Mouse (Mus musculus) T-helper 17 cell (primary cell): ENCODE results near the gene Tnk1.

Experiments
- in situ Hi-C, 2 experiments: fragments of 300-600 bp; cut with MboI, MseI; formaldehyde crosslinking; loops; 1 replicate in 1 of 2; 2 replicates in 1 of 2; pipeline ENCODE4 v1.15.1; 2025; ENCODE audit warnings: high pct_unique_total_duplicates in 2 of 2

Gene Tnk1

DNA sequence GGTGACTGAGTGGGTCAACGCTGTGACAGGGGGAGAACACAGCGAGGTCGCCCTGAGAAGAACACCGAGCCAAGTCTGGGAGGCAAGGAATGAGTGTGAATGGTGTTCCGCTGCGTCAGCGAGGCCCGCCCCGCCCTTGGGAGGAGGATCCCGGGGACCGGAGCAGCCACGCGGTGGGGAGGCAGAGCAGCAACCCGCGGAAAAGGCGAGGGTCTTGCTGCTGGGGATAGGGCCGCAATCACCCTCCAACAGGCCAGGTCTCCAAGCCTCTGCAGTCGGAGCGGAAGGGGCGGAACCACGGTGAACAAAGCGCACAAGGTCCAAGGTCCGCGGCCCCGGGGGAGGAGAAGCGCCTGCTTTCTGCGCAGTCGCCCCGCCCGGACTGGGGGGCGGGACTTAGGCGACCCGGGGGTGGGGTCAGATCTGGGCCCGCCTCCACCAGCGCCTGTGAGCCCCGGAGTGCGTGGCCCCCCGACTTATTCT lies 12.3 kb downstream of the Tnk1 start, which contains the start of gene Plscr3:
TSS of gene Plscr3 (plus strand) at position 179 of the 483 bp plus-strand sequence.
- in situ Hi-C loops = no loop called here

DNA sequence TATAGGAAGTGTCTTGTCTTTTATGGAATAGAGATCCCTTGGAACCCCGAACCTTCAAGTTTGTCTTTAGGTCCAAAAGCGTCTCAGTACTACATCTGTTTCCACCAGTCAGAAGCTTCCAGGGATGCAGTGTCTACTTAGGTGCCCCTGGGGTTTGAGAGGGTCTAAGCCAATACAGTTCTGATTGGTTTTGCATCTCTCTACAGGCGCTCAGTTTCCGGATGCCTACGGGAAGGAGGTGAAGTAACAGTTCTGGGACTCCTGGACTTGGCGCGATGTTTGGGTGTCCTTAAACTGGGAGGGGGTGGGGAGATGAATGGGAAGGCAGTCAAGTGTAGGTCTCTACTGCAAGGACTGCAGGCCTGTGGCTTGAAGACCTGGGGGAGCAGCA lies 19.8 kb downstream of the Tnk1 start:
- in situ Hi-C loops = loop anchor here in 1 of 2 experiments (5.0 kb wide), 1 partner anchor 81 kb away; the partner anchor contains the start of gene Polr2a

DNA sequence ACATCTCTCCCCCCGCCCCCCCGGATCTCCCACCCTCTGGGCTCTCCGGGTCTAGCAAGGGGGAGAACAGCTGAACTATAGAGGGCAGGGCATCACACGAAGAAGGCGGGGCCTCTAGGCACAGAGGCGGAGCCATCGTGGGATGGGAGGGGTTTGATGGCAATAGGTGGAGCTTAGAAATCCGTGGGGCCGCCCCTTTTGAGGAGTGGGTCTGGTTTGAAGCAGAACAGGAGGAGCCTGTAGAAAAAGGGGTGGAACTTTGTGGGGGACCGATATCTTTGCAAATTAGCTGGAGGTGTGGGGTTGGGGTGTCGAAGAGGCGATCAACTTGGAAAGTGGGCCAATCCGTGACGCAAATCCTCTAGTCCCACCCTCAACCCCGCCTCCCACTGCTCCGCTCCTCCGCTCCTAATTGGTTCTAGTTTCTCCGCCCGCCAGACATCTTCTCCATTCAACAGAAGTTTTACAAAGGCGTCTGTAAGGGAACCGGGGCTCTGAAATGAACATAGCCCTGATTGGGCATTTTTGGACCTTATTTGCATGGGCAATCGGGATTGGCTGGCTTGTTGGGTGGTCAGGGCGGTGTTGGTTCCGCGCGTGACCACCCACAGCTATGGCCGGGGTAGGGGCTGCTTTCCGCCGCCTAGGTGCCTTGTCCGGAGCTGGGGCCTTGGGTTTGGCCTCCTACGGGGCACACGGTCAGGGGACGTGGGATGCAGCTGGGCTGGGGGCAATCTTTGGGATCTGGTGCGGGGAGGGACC lies 20.4 kb downstream of the Tnk1 start, which contains the start of gene Tmem256:
TSS of gene Tmem256 (plus strand) at position 563 of the 762 bp plus-strand sequence.
- in situ Hi-C loops = loop anchor here in 1 of 2 experiments (5.0 kb wide), 1 partner anchor 81 kb away; the partner anchor contains the start of gene Polr2a

DNA sequence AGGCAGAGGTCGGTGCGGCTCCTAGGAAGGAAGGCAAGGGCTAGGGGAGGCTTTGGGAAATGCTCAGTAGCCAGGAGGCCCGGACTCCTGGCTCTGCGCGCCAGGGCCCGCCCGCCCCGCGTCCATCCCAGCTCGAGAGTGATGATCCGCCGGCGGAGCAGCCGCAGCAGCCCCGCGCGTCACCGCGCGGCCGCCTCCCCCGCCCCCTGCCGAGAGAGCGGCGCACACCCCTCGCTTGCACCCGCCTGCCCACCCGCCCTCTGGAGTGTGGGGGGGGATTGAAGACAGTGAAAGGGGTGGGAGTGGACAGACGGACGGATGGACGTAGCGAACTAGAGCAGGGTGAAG lies 21.0 kb downstream of the Tnk1 start, which contains the start of gene Nlgn2:
TSS of gene Nlgn2 (minus strand) at position 181 of the 348 bp plus-strand sequence.
- in situ Hi-C loops = loop anchor here in 1 of 2 experiments (5.0 kb wide), 1 partner anchor 80 kb away; the partner anchor contains the start of gene Polr2a

DNA sequence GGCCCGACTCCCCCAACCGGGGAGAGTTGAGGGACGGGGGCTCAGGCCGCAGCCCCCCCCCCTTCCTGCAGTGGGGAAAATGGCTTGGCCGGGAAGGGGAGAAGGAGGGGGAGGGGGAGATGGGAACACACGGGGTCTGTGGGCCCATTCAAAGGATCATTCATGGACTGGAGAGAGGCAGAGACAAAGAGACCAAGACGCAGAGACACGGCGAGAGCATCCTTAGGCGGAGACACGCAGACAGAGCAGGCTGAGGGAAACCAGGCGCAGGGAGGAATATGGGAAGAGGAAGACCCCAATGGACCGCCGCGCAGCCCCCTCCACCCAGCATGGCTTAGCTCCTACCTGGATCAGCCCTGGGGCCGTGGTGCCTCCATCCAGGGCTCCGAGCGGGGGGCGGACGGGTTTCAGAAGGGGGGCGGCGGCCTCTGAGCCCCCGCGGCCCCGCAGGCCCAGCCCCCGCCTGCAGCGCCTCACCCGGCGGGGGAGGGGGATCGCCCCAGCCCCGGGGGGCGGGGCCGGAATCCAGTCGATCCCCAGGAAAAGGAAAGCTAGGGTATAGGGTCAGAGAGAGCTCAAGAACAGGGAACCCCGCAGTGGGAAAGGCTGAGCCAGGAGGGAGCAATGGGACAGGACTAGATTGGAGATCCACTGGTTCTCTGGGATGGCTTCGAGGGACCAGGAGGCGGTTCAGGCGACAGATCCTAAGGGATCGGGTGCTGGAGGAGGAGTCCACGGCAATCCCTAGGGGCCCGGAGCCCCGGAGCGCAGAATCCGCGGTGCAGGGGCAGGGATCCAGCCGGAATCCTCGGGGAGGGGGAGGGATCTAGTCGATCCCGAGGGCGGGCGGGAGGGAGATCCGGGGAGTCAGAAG lies 21.6 kb downstream of the Tnk1 start:
- in situ Hi-C loops = loop anchor here in 1 of 2 experiments (5.0 kb wide), 1 partner anchor 80 kb away; the partner anchor contains the start of gene Polr2a

DNA sequence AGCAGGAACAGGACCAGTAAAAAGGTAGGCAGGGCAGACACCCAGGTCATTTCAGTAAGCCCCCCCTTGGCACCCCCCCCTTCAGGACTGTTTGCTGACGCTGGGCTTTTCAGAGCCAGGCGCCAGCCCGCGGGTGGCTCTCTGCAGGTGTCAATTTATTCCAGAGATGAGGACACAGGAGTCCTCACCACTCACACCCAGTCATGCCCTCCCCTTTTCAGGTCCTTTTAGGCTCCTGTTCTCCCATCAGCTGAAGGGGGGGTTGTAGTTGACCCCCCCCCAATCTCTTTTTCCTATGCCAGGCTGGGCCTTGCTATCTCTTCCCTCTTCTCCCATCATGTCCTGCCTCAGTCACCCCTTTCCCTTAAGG lies 22.6 kb downstream of the Tnk1 start:
- in situ Hi-C loops = loop anchor here in 1 of 2 experiments (5.0 kb wide), 1 partner anchor 79 kb away; the partner anchor contains the start of gene Polr2a

DNA sequence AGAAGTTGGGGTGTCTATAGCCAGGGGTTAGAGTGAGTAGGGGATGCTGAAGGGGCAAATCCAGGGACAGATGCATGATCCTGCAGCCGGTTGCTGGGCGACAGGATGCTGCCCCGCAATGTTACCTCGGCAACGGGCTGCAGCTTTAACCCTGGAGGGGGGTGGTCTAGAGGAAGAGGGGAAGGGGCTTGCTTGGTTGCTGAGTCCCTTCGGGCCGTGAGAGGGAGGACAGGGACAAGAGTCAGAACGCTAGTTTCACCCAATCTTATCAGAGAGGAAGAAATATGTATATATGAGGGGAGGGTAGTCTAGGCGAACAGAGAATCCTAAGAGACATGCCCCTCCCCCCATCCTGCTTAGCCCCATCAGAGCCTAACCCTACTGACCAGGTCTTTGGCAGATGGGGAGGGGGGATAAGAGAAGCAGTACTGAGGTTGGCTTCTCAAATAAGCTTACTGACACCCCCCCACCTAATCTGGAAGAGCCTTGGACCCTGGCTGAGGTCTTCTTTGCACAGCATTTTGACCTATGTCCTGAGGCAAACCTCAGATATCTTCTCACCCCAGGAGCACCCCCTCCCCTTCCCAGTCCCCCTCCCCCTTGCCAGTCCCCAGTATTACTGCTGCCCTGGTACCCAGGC lies 23.1 kb downstream of the Tnk1 start:
- in situ Hi-C loops = loop anchor here in 1 of 2 experiments (5.0 kb wide), 1 partner anchor 78 kb away; the partner anchor contains the start of gene Polr2a

DNA sequence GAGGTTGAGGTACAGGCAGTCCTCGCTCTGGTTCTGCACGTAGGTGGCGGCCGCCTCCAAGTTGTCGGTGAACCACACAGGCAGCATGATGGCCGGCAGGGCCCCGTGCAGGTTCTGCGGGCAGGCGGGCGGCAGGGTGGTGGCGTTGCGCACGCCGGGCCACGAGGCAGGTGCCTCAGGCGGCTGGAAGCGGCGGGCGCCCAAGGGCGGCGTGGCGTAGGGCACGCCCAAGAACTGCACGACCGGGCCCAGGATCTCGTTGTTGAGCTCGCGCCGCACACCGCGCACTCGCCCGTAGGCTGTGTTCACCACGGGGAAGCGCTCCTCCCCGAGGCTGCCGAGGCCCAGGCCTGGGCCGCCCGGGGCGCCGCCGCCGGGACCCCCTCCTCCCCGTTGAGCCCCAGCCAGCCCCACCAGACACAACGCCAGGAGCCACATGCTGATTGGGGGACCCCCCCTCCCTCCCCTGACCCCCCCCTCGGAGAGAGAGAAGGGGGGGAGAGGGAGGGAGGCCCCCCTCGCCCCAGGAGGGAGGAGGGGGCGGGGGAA lies 24.5 kb downstream of the Tnk1 start:
- in situ Hi-C loops = no loop called here

DNA sequence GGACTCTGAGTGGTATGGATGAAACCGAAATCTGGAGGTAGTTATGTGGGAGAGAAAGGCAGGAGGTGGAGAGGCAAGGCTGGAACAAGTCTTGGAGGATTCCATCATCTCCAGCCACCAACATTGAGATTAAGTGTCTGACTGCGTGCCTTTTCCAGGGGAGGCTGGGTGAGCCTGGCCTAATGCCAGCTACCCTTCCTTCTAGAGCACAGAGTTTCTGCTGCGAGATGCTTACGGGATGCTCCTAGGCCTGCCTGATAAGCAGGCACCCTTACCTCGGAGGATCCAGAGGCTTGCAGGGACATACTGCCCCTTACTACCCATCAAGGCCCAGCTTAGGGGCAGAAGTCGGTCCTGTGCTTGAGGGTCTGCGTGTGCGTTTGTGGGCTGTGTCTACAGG lies 25.0 kb downstream of the Tnk1 start:
- in situ Hi-C loops = no loop called here

DNA sequence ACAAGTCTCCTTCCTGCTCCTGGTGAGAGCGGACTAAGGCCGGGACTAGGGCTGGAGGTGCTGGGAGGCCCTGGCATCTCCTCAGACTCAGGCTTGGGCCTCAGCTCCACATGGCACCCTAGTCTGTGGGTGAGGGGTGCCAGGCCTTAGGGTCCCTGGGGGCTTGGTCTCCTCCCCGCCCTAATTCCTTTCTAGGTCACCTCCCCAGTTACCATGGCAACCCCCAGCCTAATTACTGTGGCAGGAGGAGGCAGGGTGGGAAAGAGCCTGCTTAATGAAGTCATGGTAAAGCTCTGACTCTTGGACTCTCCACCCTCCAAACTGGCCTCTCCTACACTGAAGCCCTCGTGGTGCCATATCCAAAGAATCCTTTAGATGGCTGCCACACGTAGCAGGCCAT lies 29.7 kb downstream of the Tnk1 start:
- in situ Hi-C loops = no loop called here

DNA sequence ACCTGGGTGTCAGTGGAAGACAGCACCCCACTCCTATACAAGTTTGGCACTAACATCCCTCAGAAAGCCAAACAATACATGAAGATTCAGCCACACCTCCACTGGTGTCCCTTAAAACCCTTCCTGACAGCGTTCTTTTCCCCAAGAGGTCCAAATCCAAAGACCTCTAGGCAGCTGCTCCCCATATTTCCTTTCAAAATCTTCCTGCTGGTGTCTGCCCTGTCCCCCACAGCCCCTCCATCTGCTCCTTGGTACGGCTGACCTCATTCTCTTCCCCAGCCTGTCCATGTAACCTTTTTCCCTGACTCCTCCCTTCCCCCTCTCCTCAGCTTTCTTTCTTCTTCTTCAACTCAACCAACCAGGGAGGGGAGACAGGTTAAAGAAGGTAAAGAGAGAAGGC lies 35.1 kb downstream of the Tnk1 start:
- in situ Hi-C loops = no loop called here

DNA sequence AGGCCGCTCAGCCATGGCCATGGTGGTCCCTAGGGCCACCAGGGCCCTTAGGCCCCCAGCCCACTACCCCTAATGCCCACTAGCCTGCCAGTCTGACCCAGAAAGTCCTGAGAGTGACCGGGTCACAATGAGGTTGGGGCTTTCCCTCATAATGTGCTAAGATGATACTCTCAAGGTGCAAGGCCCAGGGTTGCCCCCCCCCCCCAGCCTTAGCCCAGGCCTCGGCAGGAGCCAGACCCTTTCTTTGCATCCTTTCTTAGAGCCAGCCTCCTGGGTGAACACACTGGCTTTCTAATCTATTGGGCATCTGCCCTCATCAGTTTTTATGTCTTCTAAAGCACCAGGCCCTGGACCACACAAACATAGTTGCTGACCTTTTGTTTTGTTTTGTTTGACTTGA lies 36.5 kb downstream of the Tnk1 start, which contains the start of gene Spem1:
TSS of gene Spem1 (minus strand) at position 101 of the 400 bp plus-strand sequence.
- in situ Hi-C loops = no loop called here

DNA sequence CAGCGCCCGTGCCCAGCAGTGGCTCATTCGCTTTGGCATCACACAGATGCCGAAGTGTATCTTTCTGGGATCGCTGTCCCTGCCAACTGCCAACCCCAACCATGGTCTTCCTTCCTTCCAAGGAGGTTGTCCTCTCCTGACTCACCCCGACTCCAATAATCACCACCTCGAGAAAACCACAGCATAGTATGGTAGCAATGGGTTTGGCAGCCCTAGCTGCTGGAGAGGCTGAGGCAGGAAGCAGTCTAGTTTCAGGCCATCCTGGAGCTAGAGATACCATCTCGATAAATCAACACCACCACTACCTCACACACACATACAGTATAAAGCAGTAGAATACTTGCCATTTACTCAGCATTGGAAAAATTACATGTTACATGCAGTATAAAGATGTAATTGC lies 39.7 kb downstream of the Tnk1 start:
- in situ Hi-C loops = no loop called here

DNA sequence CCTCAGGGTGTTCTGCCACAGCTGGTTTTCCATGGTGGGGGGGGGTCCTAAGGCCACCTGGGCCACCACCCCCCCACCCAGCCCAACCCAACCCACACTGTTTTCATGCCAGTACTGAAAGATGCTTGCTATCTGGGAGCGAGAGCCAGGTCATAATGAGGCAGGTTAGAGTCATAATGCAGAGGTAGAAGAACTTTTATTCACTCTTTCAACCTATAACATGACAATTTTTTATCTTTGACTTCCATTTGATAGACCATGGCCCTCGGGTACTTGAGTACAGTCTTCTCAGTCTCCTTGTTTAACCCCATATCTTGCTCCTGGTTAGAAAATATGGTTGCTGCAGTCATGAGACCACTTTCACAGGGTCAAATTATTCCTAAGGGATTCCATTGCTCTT lies 40.2 kb downstream of the Tnk1 start, which contains the start of gene Spem2:
TSS of gene Spem2 (minus strand) at position 101 of the 400 bp plus-strand sequence.
- in situ Hi-C loops = no loop called here

DNA sequence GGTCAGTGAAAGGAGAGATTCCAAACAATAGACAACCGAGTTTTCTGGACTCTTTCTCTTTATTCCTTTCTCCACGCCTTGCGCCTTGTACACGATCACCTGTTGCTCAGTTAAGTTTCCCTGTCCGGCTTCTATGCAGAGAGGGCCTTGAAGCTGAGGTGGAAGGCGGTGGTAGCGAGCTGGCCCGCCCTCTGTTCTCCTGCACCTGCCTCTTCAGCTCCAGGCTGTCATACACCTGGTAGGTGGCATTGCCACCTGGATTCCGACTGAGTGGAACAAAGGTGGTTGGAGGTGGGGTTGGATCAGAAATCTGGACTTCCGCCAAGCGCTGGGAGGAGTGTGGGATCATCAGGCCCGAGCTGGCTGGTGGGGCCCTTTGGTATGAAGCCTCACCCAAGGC lies 42.0 kb downstream of the Tnk1 start:
- in situ Hi-C loops = no loop called here

DNA sequence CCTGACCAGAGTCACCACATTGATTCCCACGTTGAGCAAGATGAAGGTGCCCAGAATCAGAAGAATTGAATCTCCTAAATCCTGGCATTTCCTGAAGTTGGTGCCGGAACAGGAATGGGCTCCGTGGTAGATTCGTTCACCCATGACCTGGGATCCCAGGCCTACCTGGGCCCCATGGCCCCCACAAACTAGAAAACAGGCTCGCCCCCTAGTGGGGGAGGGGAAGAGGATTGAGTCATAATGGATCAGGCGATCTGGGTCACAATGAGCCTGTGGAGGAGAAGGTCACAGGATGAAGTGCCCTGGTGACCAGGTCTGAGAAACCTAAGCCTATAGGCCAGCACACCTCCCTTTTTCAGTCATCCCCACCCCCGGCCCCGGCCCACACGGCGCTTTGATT lies 43.4 kb downstream of the Tnk1 start, which contains the start of gene Gm39566:
TSS of gene Gm39566 (minus strand) at position 144 of the 400 bp plus-strand sequence.
- in situ Hi-C loops = no loop called here

DNA sequence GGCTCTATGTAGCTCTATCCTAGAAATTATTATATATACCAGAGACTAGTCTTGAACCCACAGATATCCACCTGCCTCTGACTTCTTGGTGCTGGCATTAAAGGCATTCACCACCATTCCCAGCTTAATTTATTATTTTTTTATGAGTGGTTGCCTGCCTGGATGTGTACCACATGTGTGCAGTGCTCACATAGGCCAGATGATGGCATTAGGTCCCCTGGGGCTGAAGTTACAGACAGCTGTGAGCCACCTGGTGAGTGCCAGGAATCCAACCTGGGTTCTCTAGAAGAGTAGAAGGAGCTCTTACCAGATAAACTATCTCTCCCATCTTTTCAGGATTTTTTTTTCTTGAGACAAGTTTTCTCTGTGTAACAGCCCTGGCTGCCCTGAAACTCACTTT lies 48.2 kb downstream of the Tnk1 start:
- in situ Hi-C loops = no loop called here

DNA sequence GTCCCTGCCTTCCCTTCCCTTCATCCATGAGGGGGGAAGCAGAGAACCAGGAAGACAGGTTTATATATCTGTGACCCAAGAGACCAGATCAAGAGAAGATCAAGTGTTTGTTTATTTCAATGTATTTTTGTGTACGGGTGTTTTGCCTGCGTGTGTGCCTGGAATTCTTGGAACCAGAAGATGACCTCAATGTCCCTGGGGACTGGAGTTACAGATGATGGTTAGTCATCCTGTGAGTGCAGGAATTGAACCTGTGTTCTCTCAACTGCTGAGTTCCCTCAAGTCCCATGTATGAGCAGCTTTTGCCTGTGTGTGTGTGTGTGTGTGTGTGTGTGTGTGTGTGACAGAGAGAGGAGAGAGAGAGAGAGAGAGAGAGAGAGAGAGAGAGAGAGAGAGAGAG lies 50.9 kb downstream of the Tnk1 start:
- in situ Hi-C loops = loop anchor here in 1 of 2 experiments (5.0 kb wide), 1 partner anchor 70 kb away; the partner anchor contains the start of gene Tmem95

DNA sequence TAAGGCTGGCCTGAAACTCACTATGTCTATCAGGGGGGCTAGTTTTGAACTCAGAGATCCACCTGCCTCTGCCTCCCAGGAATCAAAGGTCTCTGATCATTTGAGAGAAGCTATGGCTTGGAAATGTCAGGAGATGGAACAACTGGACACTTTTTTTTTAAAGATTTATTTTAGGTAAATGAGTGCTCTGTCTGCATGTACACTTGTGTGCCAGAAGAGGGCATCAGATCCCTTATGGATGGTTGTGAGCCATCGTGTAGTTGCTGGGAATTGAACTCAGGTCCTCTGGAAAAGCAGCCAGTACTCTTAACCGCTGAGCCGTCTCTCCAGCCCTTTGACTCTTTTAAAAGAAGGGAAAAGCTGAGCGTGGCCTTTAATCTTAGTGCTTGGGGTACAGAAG lies 52.2 kb downstream of the Tnk1 start:
- in situ Hi-C loops = loop anchor here in 1 of 2 experiments (5.0 kb wide), 1 partner anchor 71 kb away; the partner anchor contains the start of gene Tmem95
